Mouse (Mus musculus) CD8-positive naive resting alpha-beta T cell, adult 57 days (primary cell): ENCODE results near the gene Olfr1015. TPM values are rescaled to one million over a fixed set of nuclear protein-coding genes. Genes with fewer than 3 reads are reported as not detected.

ENCODE experiments used
- total RNA-seq: library from RNA; stranded (reverse); gene quantifications from one replicate; pipeline ENCODE4 v1.2.4, GENCODE M21; 2023

The Olfr1015 gene
- total RNA-seq = not detected

DNA sequence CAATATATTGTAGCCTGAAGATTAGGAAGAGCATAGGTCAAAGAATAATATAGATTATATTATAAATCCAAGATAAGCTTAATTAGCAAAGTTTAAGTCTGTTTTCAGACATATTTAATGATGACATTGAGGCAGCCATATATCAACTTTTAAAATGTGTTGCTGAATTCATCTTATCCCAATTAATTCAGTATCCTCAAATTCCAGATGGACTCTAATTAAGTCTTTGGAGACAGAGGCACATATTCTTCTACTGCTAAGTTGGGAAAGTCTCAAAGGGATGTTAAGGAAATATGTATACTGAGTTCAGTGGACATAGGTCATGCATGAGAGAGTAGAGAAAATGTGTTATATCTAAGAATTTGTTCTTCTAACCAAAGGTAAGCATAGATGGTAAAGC, at the start of gene Olfr1015:
Olfr1015 (plus strand) TSS at position 301 of the 400 bp plus-strand sequence.

DNA sequence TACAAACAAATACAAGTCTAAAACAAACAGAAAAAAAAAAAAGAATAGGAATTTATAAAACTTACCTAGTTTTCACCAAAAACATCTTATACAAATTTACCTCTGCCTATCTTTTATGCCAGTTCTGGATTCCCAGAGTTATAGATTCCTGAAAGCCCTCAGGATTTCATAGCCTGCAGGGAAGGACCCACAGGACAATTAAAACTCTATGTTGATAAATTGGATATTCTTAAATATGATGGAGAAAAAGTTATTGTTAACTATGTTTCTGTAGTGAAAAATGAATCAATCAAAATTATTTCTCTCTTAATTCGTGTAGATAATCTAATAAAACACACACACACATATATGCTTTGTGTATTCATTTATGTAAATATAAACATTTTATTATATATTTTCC, 19.2 kb upstream of the Olfr1015 start, which contains the start of gene Olfr1012:
Olfr1012 (minus strand) TSS at position 101 of the 400 bp plus-strand sequence.

GRCm38 (mm10) chr2:85766798-85767197, 15.0 kb upstream of the Olfr1015 start, which contains the start of gene Olfr1013:
Olfr1013 (plus strand) TSS chr2:85767098.

DNA sequence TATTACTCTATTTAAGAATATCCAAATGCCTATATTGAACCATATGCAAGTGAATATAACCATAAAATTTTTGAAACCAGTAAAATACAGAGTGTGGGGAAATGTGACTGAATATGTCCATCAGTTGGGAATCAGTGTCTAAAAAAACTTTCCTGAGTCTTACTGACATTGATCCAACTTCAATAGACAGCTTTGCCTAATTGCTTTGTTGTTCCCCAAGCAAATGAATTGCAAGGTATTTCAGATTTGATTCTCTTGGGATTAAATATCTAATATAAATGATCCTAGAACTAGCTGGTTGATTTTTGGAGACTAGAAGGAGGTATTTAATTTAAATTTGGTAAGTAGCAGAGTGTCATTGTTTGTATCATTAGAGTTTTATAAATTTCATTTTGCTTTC, 9.4 kb upstream of the Olfr1015 start, which contains the start of gene Olfr1014:
Olfr1014 (plus strand) TSS at position 301 of the 400 bp plus-strand sequence.

GRCm38 (mm10) chr2:85802444-85802843, 20.6 kb downstream of the Olfr1015 start, which contains the start of gene Olfr1016:
Olfr1016 (minus strand) TSS chr2:85802544.

GRCm38 (mm10) chr2:85818179-85818578, 36.4 kb downstream of the Olfr1015 start, which contains the start of gene Olfr1018:
Olfr1018 (plus strand) TSS chr2:85818479.

Other genes starting within 250 kb of the Olfr1015 start
- not detected for gene Olfr996, start 202.8 kb upstream of the Olfr1015 start, total RNA-seq
- not detected for gene Olfr998, start 193.1 kb upstream of the Olfr1015 start, total RNA-seq
- gene Olfr1000, start 170.1 kb upstream of the Olfr1015 start, total RNA-seq = not detected
- not detected for gene Olfr1002, start 131.3 kb upstream of the Olfr1015 start, total RNA-seq
- not detected for gene Olfr154, start 117.6 kb upstream of the Olfr1015 start, total RNA-seq
- gene Olfr1006, start 103.2 kb upstream of the Olfr1015 start, total RNA-seq = not detected
- not detected for gene Olfr1008, start 92.6 kb upstream of the Olfr1015 start, total RNA-seq
- not detected for gene Olfr1009, start 66.6 kb upstream of the Olfr1015 start, total RNA-seq
- not detected for gene Olfr1012, start 19.3 kb upstream of the Olfr1015 start, total RNA-seq
- not detected for gene Olfr1013, start 14.9 kb upstream of the Olfr1015 start, total RNA-seq
- gene Olfr1014, start 9.3 kb upstream of the Olfr1015 start, total RNA-seq = not detected
- gene Olfr1016, start 20.5 kb downstream of the Olfr1015 start, total RNA-seq = not detected
- not detected for gene Olfr1018, start 36.5 kb downstream of the Olfr1015 start, total RNA-seq
- gene Olfr1019, start 63.5 kb downstream of the Olfr1015 start, total RNA-seq = not detected
- gene Olfr1020, start 65.0 kb downstream of the Olfr1015 start, total RNA-seq = not detected
- not detected for gene Olfr1022, start 86.6 kb downstream of the Olfr1015 start, total RNA-seq
- not detected for gene Olfr1023, start 103.6 kb downstream of the Olfr1015 start, total RNA-seq
- not detected for gene Olfr1024, start 123.0 kb downstream of the Olfr1015 start, total RNA-seq
- gene Olfr1025-ps1, start 133.2 kb downstream of the Olfr1015 start, total RNA-seq = not detected
- not detected for gene Olfr1026, start 139.5 kb downstream of the Olfr1015 start, total RNA-seq
- 0.18 TPM for gene Olfr1028, start 168.4 kb downstream of the Olfr1015 start, total RNA-seq
- gene Olfr1029, start 191.9 kb downstream of the Olfr1015 start, total RNA-seq = not detected
- not detected for gene Olfr1030, start 197.3 kb downstream of the Olfr1015 start, total RNA-seq
- gene Olfr1031, start 208.3 kb downstream of the Olfr1015 start, total RNA-seq = not detected
- not detected for gene Olfr1032, start 223.5 kb downstream of the Olfr1015 start, total RNA-seq
- gene Olfr1033, start 238.6 kb downstream of the Olfr1015 start, total RNA-seq = not detected